Mouse (Mus musculus): ENCODE results near the gene 1700042G07Rik. TPM values are rescaled to one million over a fixed set of nuclear protein-coding genes. Genes with fewer than 3 reads are reported as not detected.
"Not testable (repeated sequence)": the region's sequence is repeated elsewhere in the genome, so short reads cannot be mapped to it uniquely, and the experiment has no call there.

Gene 1700042G07Rik
- polyA plus RNA-seq, 1 experiment = not detected

DNA sequence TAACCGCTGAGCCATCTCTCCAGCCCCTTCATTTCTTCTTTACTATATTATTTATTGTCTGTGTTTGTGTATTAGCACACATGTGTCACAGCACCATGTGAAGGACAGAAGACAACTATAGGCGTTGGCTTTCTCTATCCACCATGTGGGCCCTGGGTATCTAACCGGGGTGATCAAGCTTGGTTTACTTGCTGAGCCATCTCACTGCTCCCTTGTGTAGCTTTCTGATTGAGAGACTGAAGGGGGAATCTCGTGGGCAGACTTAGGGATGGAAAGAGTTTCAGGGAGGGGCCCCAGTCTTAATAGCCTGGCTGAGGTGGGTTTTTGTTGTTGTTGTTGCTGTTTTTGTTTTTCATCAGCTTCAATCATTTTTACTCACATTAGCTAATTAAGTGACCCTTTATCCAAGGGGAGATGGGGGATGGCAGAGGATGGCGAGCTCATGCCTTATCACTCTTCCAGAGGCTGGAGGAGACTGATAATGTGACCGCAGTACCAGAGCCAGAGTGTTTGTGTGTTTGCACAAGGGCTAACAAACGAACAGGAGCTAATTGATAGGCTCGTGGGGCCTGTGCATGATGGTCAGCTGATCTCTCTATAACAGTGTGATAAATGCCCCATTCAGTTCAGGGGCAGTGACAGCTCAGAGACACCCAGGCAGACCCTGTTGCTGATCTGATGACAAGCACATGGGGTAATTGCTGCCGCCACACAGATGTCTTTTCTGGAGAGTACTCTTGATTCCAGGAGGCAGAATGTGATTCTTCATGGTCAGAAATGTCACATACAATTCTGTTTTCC is 20.6 kb downstream of the 1700042G07Rik start:
- no peak overlapping the region for H3K27ac ChIP-seq (ENCODE audit: insufficient read depth, low read length)
- H3K4me3 ChIP-seq (ENCODE audit: insufficient read depth, low read length) = no peak overlapping the region
- TF ChIP-seq POLR2A (IDR thresholded peaks at IDR 0.05; ENCODE audit: low read depth, low read length) (no peak), CTCF (IDR thresholded peaks at IDR 0.05; ENCODE audit: borderline replicate concordance, insufficient read depth, low read length) (no peak)
- H3K4me1 ChIP-seq (ENCODE audit: control insufficient read depth, insufficient read depth, low read length) = no peaks in the 10 kb centered on the region

DNA sequence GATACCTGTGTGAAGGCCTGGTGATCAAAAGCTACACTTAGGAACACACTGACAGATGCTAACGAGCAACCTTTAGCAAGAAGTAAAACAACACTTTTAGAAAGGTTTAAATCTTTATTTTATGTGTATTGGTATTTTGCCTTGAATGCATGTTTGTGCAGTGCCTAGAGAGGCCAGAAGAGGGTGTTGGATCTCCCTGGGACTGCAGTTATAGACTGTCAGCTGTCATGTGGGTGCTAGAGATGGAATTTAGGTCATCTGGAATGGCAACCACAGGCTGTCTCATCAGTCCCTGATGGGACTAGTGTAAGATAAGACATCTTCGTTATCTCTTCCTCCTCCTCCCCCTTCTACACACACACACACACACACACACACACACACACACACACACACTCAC is 25.2 kb downstream of the 1700042G07Rik start:
- TF ChIP-seq CTCF (IDR thresholded peaks at IDR 0.05; ENCODE audit: borderline replicate concordance, insufficient read depth, low read length) = no peak
- no peak for TF ChIP-seq POLR2A (IDR thresholded peaks at IDR 0.05; ENCODE audit: low read depth, low read length)

DNA sequence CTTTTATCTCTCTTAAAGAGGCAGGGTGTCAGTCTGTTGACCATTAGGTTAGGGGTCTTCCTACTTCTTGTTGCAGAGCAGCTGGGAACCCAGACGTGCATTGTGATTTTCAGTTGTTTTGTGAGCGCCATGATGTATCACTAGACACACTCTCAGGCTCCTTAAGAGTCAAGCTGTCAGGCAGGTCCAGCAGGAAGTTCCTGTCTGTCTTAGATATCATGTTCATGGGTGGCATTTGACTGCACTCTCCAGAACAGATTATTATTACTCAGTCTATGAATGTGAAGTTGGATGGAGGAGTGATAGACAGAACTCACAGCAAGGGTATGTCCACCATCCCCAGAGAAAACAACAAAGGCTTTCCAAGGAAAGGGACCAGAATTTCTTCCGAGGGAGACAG is 31.2 kb downstream of the 1700042G07Rik start:
- H3K27ac ChIP-seq (ENCODE audit: insufficient read depth, low read length) = no peak overlapping the region
- H3K4me1 ChIP-seq (ENCODE audit: control insufficient read depth, insufficient read depth, low read length) = no peaks in the 10 kb centered on the region
- H3K4me3 ChIP-seq (ENCODE audit: insufficient read depth, low read length) = no peak overlapping the region
- TF ChIP-seq CTCF (IDR thresholded peaks at IDR 0.05; ENCODE audit: borderline replicate concordance, insufficient read depth, low read length) = no peak
- no peak for TF ChIP-seq POLR2A (IDR thresholded peaks at IDR 0.05; ENCODE audit: low read depth, low read length)

More for the DNA sequence above, 25.2 kb downstream of the 1700042G07Rik start:
- H3K4me1 ChIP-seq (ENCODE audit: control insufficient read depth, insufficient read depth, low read length) = no peaks in the 10 kb centered on the region
- no peak overlapping the region for H3K27ac ChIP-seq (ENCODE audit: insufficient read depth, low read length)
- H3K4me3 ChIP-seq (ENCODE audit: insufficient read depth, low read length) = no peak overlapping the region

DNA sequence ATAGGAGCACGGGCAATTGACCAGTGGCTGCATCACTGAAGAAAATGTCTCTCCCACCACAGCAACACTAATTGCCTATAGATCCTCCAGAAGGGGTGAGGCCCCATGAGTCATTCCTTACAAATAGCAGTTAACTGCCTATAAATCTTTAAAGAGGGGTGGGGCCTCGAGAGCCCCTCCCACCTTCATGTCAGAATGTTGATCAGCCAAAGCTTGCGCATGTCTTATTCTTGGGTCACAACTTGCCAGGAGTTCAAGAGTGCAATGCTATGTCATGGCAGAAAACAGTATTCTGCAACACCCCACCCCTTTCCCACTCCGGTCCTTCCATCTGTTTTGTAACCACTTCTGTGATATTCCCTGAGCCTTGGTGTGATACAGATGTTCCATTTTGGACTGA is 33.4 kb downstream of the 1700042G07Rik start:
- TF ChIP-seq POLR2A (IDR thresholded peaks at IDR 0.05; ENCODE audit: low read depth, low read length) (no peak), CTCF (IDR thresholded peaks at IDR 0.05; ENCODE audit: borderline replicate concordance, insufficient read depth, low read length) (no peak)
- Histone ChIP-seq H3K4me1 (ENCODE audit: control insufficient read depth, insufficient read depth, low read length) (no peaks in the 10 kb centered on the region), H3K27ac (ENCODE audit: insufficient read depth, low read length) (no peak overlapping the region), H3K4me3 (ENCODE audit: insufficient read depth, low read length) (no peak overlapping the region)

DNA sequence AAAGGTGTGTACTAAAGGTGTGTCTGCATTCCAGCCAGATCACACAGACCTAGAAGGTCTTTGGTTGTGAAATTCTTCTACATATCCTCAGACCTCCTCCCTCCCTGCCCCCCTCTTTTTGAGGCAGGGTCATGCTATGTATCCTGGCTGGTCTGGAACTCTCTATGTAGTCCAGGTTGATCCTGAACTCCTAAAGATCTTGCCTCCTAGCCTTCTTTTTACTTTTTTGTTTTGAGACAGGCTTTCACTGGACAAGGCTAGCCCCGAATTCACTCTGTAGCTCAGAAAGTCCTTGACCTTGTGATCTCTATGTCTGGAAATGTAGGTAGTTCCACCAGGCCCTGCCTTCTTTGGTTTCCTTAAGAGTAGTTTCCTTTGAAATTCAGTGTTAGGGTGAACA is 35.7 kb downstream of the 1700042G07Rik start:
- TF ChIP-seq CTCF (IDR thresholded peaks at IDR 0.05; ENCODE audit: borderline replicate concordance, insufficient read depth, low read length) = no peak
- TF ChIP-seq POLR2A (IDR thresholded peaks at IDR 0.05; ENCODE audit: low read depth, low read length) = no peak
- no peak overlapping the region for H3K4me3 ChIP-seq (ENCODE audit: insufficient read depth, low read length)
- no peaks in the 10 kb centered on the region for H3K4me1 ChIP-seq (ENCODE audit: control insufficient read depth, insufficient read depth, low read length)
- H3K27ac ChIP-seq (ENCODE audit: insufficient read depth, low read length) = no peak overlapping the region

DNA sequence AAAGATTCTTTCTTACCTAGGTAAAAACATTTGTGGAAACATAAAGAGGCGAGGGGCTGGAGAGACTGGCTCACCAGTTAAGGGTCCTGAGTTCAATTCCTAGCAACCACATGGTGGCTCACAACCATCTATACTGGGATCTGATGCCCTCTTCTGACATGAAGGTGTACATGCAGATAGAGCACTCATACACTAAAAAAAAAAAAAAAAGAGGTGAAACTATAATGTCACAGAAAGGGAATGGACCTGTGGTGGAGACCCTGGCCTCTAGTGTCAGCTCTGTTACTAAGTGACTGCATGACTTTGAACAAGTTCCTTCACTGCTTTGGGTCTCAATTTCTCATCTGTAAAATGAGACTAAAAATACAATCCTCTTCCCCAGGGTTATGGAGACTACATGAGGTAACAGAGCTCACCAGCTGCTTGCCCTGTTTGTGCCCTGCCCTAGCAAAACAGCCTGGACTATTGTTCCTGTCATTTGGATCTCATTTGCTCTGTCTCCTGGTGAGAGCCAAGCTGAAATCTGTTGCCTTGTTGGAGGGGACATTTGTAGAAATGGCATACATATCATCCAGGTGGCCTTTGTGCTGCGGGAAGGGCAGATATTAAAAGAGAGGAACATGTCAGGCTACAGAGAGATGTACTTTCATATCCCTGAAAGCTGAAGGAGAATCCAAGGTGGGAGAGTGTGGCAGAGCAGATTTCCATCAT is 42.9 kb downstream of the 1700042G07Rik start:
- Histone ChIP-seq H3K27ac (ENCODE audit: insufficient read depth, low read length) (no peak overlapping the region), H3K4me1 (ENCODE audit: control insufficient read depth, insufficient read depth, low read length) (no peaks in the 10 kb centered on the region), H3K4me3 (ENCODE audit: insufficient read depth, low read length) (no peak overlapping the region)
- no peak for TF ChIP-seq CTCF (IDR thresholded peaks at IDR 0.05; ENCODE audit: borderline replicate concordance, insufficient read depth, low read length)
- TF ChIP-seq POLR2A (IDR thresholded peaks at IDR 0.05; ENCODE audit: low read depth, low read length) = no peak

DNA sequence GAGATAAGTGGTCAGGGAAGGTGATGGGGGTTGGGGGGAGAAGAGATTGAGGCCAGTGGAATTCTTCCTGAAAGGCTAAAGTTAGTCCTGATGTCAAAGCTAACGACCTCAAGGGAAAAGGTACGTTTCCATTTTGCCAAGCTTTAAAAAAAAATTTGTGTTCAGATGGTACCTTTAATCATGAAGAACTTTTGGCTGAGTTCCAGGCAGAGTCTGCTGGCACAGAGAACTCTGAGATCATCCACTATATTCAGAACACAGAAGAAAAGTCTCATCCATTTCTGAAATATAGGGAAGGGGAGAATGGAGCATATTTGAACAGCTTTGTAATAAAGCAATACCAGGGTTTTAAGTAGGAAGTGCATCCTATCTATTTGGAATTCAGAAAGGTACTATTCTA is 43.9 kb downstream of the 1700042G07Rik start:
- no peak overlapping the region for H3K27ac ChIP-seq (ENCODE audit: insufficient read depth, low read length)
- H3K4me1 ChIP-seq (ENCODE audit: control insufficient read depth, insufficient read depth, low read length) = no peaks in the 10 kb centered on the region
- TF ChIP-seq POLR2A (IDR thresholded peaks at IDR 0.05; ENCODE audit: low read depth, low read length) (no peak), CTCF (IDR thresholded peaks at IDR 0.05; ENCODE audit: borderline replicate concordance, insufficient read depth, low read length) (no peak)
- no peak overlapping the region for H3K4me3 ChIP-seq (ENCODE audit: insufficient read depth, low read length)

DNA sequence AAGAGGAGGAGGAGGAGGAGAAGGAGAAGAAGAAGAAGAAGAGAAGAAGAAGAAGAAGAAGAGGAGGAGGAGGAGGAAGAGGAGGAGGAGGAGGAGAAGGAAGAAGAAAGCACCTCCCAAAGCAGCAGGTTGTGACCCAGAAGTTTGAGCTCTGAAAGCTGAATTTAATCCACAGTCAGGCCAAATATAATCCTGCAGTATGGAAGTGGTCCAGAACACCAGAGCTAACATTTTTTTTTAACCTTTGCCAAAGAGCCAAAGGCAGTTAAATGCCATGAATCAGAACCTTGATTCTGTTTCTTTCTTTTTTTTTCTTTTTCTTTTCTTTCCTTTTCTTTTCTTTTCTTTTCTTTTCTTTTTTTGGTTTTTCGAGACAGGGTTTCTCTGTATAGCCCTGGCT is 44.5 kb downstream of the 1700042G07Rik start:
- not testable (repeated sequence) for H3K4me1 ChIP-seq (ENCODE audit: control insufficient read depth, insufficient read depth, low read length); H3K4me3 ChIP-seq (ENCODE audit: insufficient read depth, low read length); H3K27ac ChIP-seq (ENCODE audit: insufficient read depth, low read length)

DNA sequence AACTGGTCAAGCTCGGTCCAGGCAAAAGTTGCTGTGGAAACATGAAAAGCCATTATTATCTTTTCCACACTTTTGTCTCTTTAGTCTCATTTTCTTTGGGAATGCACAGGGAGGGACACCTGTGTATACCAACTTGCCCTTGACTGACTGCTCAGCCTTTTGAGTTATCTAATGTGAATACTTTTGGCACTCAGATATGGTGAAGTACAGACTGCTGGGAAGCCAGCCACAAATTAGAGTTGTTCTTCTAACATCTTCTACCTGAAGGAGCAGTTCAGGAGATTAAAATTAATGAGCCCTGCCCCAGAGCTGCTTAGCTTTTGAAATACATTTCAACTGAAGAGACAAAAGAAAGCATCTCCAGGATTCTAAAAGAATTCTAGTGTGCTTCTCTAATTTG is 45.9 kb downstream of the 1700042G07Rik start:
- Histone ChIP-seq H3K4me3 (ENCODE audit: insufficient read depth, low read length) (no peak overlapping the region), H3K4me1 (ENCODE audit: control insufficient read depth, insufficient read depth, low read length) (no peaks in the 10 kb centered on the region), H3K27ac (ENCODE audit: insufficient read depth, low read length) (no peak overlapping the region)
- TF ChIP-seq CTCF (IDR thresholded peaks at IDR 0.05; ENCODE audit: borderline replicate concordance, insufficient read depth, low read length) = no peak
- no peak for TF ChIP-seq POLR2A (IDR thresholded peaks at IDR 0.05; ENCODE audit: low read depth, low read length)

DNA sequence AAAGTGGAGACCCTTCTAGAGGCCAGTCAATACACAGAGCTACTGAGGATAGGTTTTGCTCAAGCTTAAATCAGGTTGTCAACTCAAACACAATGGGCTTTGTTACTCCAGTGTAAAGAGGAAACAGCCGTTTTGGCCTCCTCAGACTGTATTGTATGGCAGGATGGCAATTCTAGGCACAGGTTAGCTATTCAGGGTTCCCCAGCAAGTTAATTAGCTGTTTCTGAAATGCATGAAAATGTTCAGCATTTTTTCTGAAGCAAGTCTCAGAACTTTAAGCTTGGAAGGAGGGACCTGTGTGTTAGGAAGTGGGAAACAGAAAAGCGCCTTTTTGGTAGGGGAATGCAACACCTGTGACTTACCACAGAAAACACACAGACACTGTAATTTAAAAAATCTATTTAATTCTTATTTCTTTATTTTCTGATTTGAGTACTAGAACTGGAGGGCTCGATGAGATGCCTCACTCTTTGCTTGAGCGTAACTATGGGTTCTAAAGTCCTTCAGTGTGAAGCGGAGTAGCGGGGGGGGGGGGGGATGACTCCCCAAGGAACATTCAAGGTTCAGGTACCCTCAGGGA is 47.0 kb downstream of the 1700042G07Rik start:
- Histone ChIP-seq H3K27ac (ENCODE audit: insufficient read depth, low read length) (no peak overlapping the region), H3K4me3 (ENCODE audit: insufficient read depth, low read length) (peak overlapping the region; percentile 71), H3K4me1 (ENCODE audit: control insufficient read depth, insufficient read depth, low read length) (no peaks in the 10 kb centered on the region)
- no peak for TF ChIP-seq CTCF (IDR thresholded peaks at IDR 0.05; ENCODE audit: borderline replicate concordance, insufficient read depth, low read length)
- TF ChIP-seq POLR2A (IDR thresholded peaks at IDR 0.05; ENCODE audit: low read depth, low read length) = 0 out of 2 replicates have a peak, but pooled peaks have one; percentile 40
